Mouse (Mus musculus) heart, postnatal 0 days (tissue): ENCODE data around the gene Hnrnpul1. TPM values are rescaled to one million over a fixed set of nuclear protein-coding genes. Genes with fewer than 3 reads are reported as not detected.

Source experiments
- ATAC-seq: fragments of 200-750 bp; cut with Nextera tagmentation; 2 replicates; pipeline ENCODE4 v1.8.0; 2017; ENCODE audit warnings: low read depth, moderate number of reproducible peaks, moderate library complexity; ENCODE audit not compliant: insufficient read depth
- DNase-seq: peaks from one replicate; pipeline ENCODE4 v3.0.0-alpha.2; 2016; ENCODE audit warnings: low spot score
- H3K27ac ChIP-seq: fragments of 300-500 bp; sonication (generic); 2 replicates; pipeline ENCODE4 v1.5.1; 2014; ENCODE audit warnings: low read depth, mild to moderate bottlenecking
- H3K27me3 ChIP-seq: fragments of 300-500 bp; sonication (generic); 2 replicates; pipeline ENCODE4 v1.6.1; 2014; ENCODE audit warnings: low read length, mixed read lengths; ENCODE audit not compliant: control insufficient read depth, insufficient read depth
- H3K36me3 ChIP-seq: fragments of 300-500 bp; sonication (generic); replicated peaks from 2 replicates; pipeline ENCODE4 v1.6.1; 2014; ENCODE audit warnings: low read length, mixed read lengths; ENCODE audit not compliant: control insufficient read depth, insufficient read depth
- H3K4me1 ChIP-seq: fragments of 300-500 bp; sonication (generic); 2 replicates; pipeline ENCODE4 v1.6.1; 2014; ENCODE audit warnings: antibody characterized with exemption; ENCODE audit not compliant: control insufficient read depth, insufficient read depth
- H3K4me2 ChIP-seq: fragments of 300-500 bp; sonication (generic); 2 replicates; pipeline ENCODE4 v1.6.1; 2014; ENCODE audit warnings: low read depth, mild to moderate bottlenecking, low read length, moderate library complexity
- H3K4me3 ChIP-seq: fragments of 300-500 bp; sonication (generic); 2 replicates; pipeline ENCODE4 v1.5.1; 2014; ENCODE audit warnings: low read depth, low read length
- H3K9ac ChIP-seq: fragments of 300-500 bp; sonication (generic); replicated peaks from 2 replicates; pipeline ENCODE4 v1.6.1; 2014; ENCODE audit warnings: low read depth, low read length, mixed read lengths
- H3K9me3 ChIP-seq: fragments of 300-500 bp; sonication (generic); replicated peaks from 2 replicates; pipeline ENCODE4 v1.6.1; 2016; ENCODE audit warnings: low read length; ENCODE audit not compliant: control insufficient read depth
- CTCF ChIP-seq: IDR thresholded peaks from 2 replicates; pipeline ENCODE4 v1.5.1; 2016; ENCODE audit warnings: antibody characterized with exemption, control low read depth, low read depth
- EP300 ChIP-seq: IDR thresholded peaks from 2 replicates; pipeline ENCODE4 v1.6.1; 2016; ENCODE audit warnings: antibody characterized with exemption, low read depth
- WGBS: fragments of 180-500 bp; shearing (Covaris S2); extraction: QIAGEN DNeasy Blood & Tissue Kit; methylation state at CpG from one replicate; pipeline ENCODE4 v1.1.7; 2014; 5-methylcytosine and 5-hydroxymethylcytosine counted together
- polyA plus RNA-seq: library from polyadenylated mRNA; unstranded; fragments of >200 nt; fragmentation: Nextera tagmentation; extraction: Ambion mirVana; gene quantifications from 2 replicates; pipeline ENCODE4 v1.2.1, GENCODE M21; 2015
- total RNA-seq: library from RNA; depleted of rRNA; stranded (reverse); fragments of >200 nt; gene quantifications from 2 replicates; pipeline ENCODE4 v1.2.3, GENCODE M21; 2014; ENCODE audit warnings: low replicate concordance

Gene Hnrnpul1
- total and polyA plus RNA-seq, 2 experiments from 2014 or later, result 27.7 to 78.5 TPM

GRCm38 (mm10) chr7:25683474-25684180 is 70.9 kb downstream of the Hnrnpul1 start:
- peaks cover 9% of the 10 kb centered on the region; the same call in 1 of the 2 replicates for H3K4me1 ChIP-seq
- no peaks in the 10 kb centered on the region for H3K27me3 ChIP-seq
- DNase-seq (no peak), ATAC-seq (no peak)
- no peak overlapping the region for H3K4me3 ChIP-seq
- H3K4me2 ChIP-seq, result no peak overlapping the region
- TF ChIP-seq EP300 (no peak), CTCF (no peak)
- H3K9me3 ChIP-seq, result no peaks in the 10 kb centered on the region
- H3K27ac ChIP-seq, result peak overlapping the region; percentile 5; the same call in 1 of the 2 replicates
- WGBS, result 46% methylated on average over 7 of the region's 7 CpGs
- no peak overlapping the region for H3K9ac ChIP-seq
- no peaks in the 10 kb centered on the region for H3K36me3 ChIP-seq

- Histone ChIP-seq H3K9ac (no peak overlapping the region), H3K9me3 (no peaks in the 10 kb centered on the region), H3K4me1 (peaks cover 13% of the 10 kb centered on the region; the same call in 1 of the 2 replicates), H3K27me3 (no peaks in the 10 kb centered on the region), H3K36me3 (no peaks in the 10 kb centered on the region), H3K27ac (peak overlapping the region; percentile 6; the same call in 1 of the 2 replicates), H3K4me2 (peak overlapping the region; percentile 65), H3K4me3 (peak overlapping the region; percentile 64)
- DNase-seq (no peak), ATAC-seq (no peak)
- no peak for TF ChIP-seq EP300
- TF ChIP-seq CTCF, result no peak
- WGBS, result 46% methylated on average over 14 of the region's 15 CpGs
Observed at GRCm38 (mm10) chr7:25681341-25682231, 73.0 kb downstream of the Hnrnpul1 start.

DNA sequence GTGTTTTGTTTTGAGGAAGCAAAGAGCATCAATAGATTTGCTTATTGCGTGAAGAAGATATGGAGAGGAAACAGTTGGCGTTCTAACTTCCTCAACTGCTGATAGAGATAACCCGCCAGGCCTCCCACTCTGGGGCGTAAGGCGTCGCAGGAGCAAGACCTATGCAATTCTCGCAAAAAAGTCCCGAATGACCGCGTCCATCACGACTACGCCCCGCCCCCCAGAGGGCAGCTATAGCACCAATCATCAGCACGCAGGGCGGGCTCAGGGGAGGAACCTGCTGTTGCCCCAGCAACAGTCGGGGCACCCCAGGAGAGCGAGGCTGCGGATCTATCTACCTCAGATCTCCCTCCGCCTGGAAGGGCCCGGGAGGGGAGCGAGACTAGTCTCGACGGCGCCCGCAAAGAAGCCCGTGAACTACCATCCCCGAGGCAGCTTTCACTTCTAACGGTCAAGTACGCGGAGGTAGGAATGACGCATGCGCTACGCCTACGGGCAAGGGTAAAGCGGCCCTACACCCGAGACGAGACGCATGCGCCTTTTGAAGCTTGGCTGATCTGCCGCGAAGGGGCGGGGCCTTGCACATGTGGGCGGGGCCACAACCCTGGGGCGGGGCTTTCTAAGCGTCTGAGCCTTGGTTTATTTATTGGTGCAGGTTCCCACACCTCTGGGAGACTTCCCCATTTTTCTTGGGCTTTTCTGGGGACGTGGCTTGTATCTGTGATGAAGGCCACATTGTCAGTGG is 73.9 kb downstream of the Hnrnpul1 start, which contains the start of gene B9d2:
Gene B9d2 (plus strand): TSS at position 267 of the 745 bp plus-strand sequence.
- under 1% methylated on average over 46 of the region's 46 CpGs for WGBS
- Histone ChIP-seq H3K36me3 (no peaks in the 10 kb centered on the region), H3K4me3 (peak within 1 kb of the TSS; percentile 64), H3K4me1 (peaks cover 16% of the 10 kb centered on the region; the same call in 1 of the 2 replicates), H3K27me3 (peaks cover 2% of the 10 kb centered on the region; the same call in 1 of the 2 replicates), H3K27ac (peak within 1 kb of the TSS; percentile 87), H3K9ac (peak within 1 kb of the TSS; percentile 59), H3K9me3 (no peaks in the 10 kb centered on the region), H3K4me2 (peak within 1 kb of the TSS; percentile 65)
- DNase-seq (peak; percentile 96), ATAC-seq (peak; percentile 95)
- TF ChIP-seq EP300, result peak; percentile 51; the same call in 1 of the 2 replicates
- no peak for TF ChIP-seq CTCF

DNA sequence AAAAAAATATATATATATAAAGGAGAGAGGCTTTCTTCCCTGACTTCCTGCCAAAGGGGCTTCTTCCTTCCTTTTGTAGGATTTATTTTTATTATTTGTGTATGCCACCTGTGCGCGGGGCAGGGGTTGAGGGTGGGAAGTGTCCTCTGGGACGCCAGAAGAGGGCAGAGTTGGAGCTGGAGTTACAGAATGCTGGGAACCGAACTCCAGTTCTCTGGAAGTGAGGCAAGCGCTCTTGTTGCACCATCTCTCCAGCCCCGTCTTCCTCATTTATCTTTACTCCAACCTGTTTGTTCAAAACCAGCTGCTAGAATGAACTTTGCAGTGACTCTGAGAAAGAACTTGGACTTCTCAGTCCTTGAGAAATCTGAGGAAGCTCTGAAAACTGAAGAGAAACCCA is 74.6 kb downstream of the Hnrnpul1 start:
- no peak for TF ChIP-seq EP300
- no peak; the same call in 1 of the 2 replicates for TF ChIP-seq CTCF
- 5% methylated on average over 6 of the region's 6 CpGs for WGBS
- no peaks in the 10 kb centered on the region for H3K9me3 ChIP-seq
- no peaks in the 10 kb centered on the region for H3K36me3 ChIP-seq
- peak overlapping the region; percentile 87 for H3K27ac ChIP-seq
- H3K9ac ChIP-seq, result no peak overlapping the region
- peak overlapping the region; percentile 64 for H3K4me3 ChIP-seq
- H3K27me3 ChIP-seq, result peaks cover 9% of the 10 kb centered on the region
- H3K4me2 ChIP-seq, result peak overlapping the region; percentile 65
- ATAC-seq (no peak), DNase-seq (no peak)
- peaks cover 17% of the 10 kb centered on the region for H3K4me1 ChIP-seq

- 86% methylated on average over 7 of the region's 7 CpGs for WGBS
- no peak overlapping the region for H3K27ac ChIP-seq
- ATAC-seq, result no peak
Observed at GRCm38 (mm10) chr7:25677013-25677412, 77.5 kb downstream of the Hnrnpul1 start.

More at GRCm38 (mm10) chr7:25677013-25677412, 77.5 kb downstream of the Hnrnpul1 start:
- Histone ChIP-seq H3K9me3 (no peaks in the 10 kb centered on the region), H3K4me3 (no peak overlapping the region), H3K9ac (no peak overlapping the region), H3K4me1 (peaks cover 20% of the 10 kb centered on the region), H3K36me3 (no peaks in the 10 kb centered on the region), H3K27me3 (peaks cover 26% of the 10 kb centered on the region), H3K4me2 (no peak overlapping the region)
- DNase-seq, result no peak
- no peak for TF ChIP-seq CTCF
- TF ChIP-seq EP300, result no peak
